Mouse (Mus musculus) cortical plate, adult 2 months (tissue): ENCODE results near the gene Gpam. TPM values are rescaled to one million over a fixed set of nuclear protein-coding genes. Genes with fewer than 3 reads are reported as not detected.

Experiments used
- H3K27ac ChIP-seq: fragments of 200-500 bp; 2 replicates; pipeline ENCODE4 v1.5.1; 2012; ENCODE audit warnings: low read length, control low read depth, inconsistent platforms; ENCODE audit not compliant: insufficient read depth
- H3K4me1 ChIP-seq: fragments of 200-500 bp; 2 replicates; pipeline ENCODE4 v1.6.1; 2011; ENCODE audit warnings: low read length; ENCODE audit not compliant: control insufficient read depth, insufficient read depth
- H3K4me3 ChIP-seq: fragments of 200-500 bp; 2 replicates; pipeline ENCODE4 v1.5.1; 2011; ENCODE audit warnings: mild to moderate bottlenecking, low read length, control low read depth; ENCODE audit not compliant: insufficient read depth
- CTCF ChIP-seq: fragments of 200-500 bp; IDR thresholded peaks from 2 replicates; pipeline ENCODE4 v1.5.1; 2011; ENCODE audit warnings: mild to moderate bottlenecking, control low read depth, low read length; ENCODE audit not compliant: insufficient read depth; ENCODE audit errors: extremely low read depth
- POLR2A ChIP-seq: fragments of 200-500 bp; IDR thresholded peaks from 2 replicates; pipeline ENCODE4 v1.6.1; 2011; ENCODE audit warnings: mild to moderate bottlenecking, low read length, control low read depth; ENCODE audit not compliant: insufficient read depth; ENCODE audit errors: extremely low read depth
- polyA plus RNA-seq: library from polyadenylated mRNA; depleted of rRNA; stranded (reverse); fragments of >200 nt; gene quantifications from 2 replicates; pipeline ENCODE4 v1.2.3, GENCODE M21; 2012

The Gpam gene
- polyA plus RNA-seq, 1 experiment = 40.0 TPM

- no peak overlapping the region for H3K4me3 ChIP-seq
- TF ChIP-seq CTCF (no peak), POLR2A (no peak)
- H3K4me1 ChIP-seq = no peaks in the 10 kb centered on the region
- H3K27ac ChIP-seq = no peak overlapping the region
These were observed 1.4 kb upstream of the Gpam start for GRCm38 (mm10) chr19:55128469-55128868.

GRCm38 (mm10) chr19:55125456-55125855 lies 1.6 kb downstream of the Gpam start:
- no peaks in the 10 kb centered on the region for H3K4me1 ChIP-seq
- H3K27ac ChIP-seq = peak overlapping the region; percentile 67
- TF ChIP-seq POLR2A = no peak
- no peak for TF ChIP-seq CTCF
- no peak overlapping the region for H3K4me3 ChIP-seq

GRCm38 (mm10) chr19:55123001-55123536 lies 4.0 kb downstream of the Gpam start:
- H3K4me1 ChIP-seq = no peaks in the 10 kb centered on the region
- peak overlapping the region; percentile 62 for H3K27ac ChIP-seq
- H3K4me3 ChIP-seq = no peak overlapping the region
- TF ChIP-seq CTCF (no peak), POLR2A (no peak)

DNA sequence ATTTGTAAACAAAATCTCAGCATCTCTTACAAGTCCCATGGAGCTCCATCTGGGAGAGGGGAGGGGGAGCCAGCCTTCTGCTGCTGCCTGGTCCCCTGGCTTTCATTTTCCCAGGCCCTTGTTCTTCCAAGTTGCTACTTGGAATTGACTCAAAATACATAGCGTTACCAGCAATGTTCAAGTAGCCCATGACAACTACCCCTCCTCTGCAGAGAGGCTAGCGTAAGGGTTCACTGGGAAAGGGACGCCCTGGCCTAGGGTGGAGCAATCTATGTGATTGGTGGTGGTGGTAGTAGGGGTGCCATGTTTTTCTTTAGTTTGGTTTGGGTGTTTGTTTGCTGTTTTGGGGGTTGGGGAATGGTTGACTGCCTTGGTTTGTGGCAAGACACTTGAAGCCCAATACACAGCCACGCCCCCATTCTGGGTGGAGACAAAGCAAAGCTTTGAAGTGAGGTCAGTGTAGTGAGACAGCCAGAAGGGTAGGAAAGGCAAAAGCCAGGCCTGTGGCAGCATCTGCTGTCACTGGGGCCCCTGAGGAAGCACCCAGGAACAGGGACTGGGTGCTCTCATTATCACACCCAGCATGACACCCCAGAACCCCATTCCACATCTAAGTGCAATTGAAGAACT lies 4.6 kb downstream of the Gpam start:
- H3K27ac ChIP-seq = peak overlapping the region; percentile 34; the same call in 1 of the 2 replicates
- H3K4me3 ChIP-seq = no peak overlapping the region
- TF ChIP-seq POLR2A = no peak
- TF ChIP-seq CTCF = no peak
- H3K4me1 ChIP-seq = no peaks in the 10 kb centered on the region

- TF ChIP-seq CTCF (no peak), POLR2A (no peak)
- H3K27ac ChIP-seq = 0 out of 2 replicates have a peak overlapping the region, but pooled peaks have one; percentile 25
- H3K4me3 ChIP-seq = no peak overlapping the region
- no peaks in the 10 kb centered on the region for H3K4me1 ChIP-seq
These were observed 5.2 kb downstream of the Gpam start for GRCm38 (mm10) chr19:55121836-55122235.

DNA sequence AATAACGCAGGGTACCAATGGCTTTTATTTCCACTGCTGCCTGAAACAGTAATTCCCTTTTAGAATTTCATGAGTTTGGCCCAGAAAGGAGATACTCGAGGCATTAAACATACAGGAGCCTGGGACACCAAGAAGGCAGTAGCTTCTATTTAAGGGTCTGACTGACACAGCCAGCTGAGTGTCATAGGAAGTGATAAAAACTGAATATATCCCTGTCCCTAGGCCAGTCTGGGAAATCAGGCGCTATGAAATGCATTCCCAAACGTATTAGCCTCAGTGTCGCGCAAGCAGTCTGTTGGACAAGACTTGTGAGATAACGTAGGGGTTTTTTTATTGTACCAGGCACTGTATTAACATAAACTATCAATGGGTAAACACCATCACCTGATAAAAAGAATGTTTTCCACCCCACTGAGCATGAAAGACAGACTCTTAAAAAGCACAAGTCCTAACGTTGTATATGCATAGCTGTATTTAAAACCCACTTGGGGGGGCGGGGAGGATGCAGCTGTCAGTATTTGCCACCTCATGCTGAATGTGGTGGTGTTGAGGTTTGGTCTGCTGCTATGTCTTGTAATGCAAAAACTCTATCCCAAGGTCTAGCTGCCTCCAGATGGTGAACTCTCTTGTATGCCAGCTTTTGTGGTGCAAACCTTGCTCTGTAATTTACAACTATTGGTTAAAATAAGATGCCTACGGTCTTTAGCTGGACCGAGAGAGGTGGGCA lies 6.4 kb downstream of the Gpam start:
- no peaks in the 10 kb centered on the region for H3K4me1 ChIP-seq
- no peak overlapping the region for H3K4me3 ChIP-seq
- H3K27ac ChIP-seq = no peak overlapping the region
- TF ChIP-seq CTCF = no peak
- no peak for TF ChIP-seq POLR2A

GRCm38 (mm10) chr19:55119541-55119940 lies 7.5 kb downstream of the Gpam start:
- TF ChIP-seq POLR2A (no peak), CTCF (no peak)
- H3K4me3 ChIP-seq = no peak overlapping the region
- H3K27ac ChIP-seq = no peak overlapping the region
- no peaks in the 10 kb centered on the region for H3K4me1 ChIP-seq

DNA sequence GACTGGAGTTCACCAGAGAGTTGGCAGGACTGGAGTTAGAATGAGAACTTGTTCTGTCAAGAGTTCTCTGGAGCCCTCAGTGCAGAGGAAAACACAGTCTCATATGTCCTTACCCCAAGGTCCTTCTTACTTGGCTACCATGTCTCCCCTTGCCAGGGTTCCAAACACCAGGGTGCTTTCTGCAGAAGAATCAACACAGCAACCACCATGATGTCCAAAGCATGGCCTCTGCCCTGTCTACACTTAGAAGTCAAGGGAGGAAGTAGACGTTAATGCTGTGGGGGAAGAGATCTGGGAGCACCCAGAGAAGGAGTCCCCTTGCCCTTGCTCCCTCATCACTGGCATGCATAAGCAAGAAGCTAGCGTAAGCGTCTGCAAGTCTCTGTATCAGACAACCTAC lies 9.0 kb downstream of the Gpam start:
- TF ChIP-seq CTCF = no peak
- TF ChIP-seq POLR2A = no peak
- no peaks in the 10 kb centered on the region for H3K4me1 ChIP-seq
- H3K4me3 ChIP-seq = no peak overlapping the region
- H3K27ac ChIP-seq = no peak overlapping the region

- no peak for TF ChIP-seq CTCF
- no peak for TF ChIP-seq POLR2A
- no peaks in the 10 kb centered on the region for H3K4me1 ChIP-seq
- no peak overlapping the region for H3K4me3 ChIP-seq
- H3K27ac ChIP-seq = no peak overlapping the region
These were observed 9.8 kb downstream of the Gpam start for GRCm38 (mm10) chr19:55117059-55117815.

GRCm38 (mm10) chr19:55115532-55115931 lies 11.5 kb downstream of the Gpam start:
- Histone ChIP-seq H3K4me3 (no peak overlapping the region), H3K27ac (no peak overlapping the region), H3K4me1 (no peaks in the 10 kb centered on the region)
- no peak for TF ChIP-seq CTCF
- no peak for TF ChIP-seq POLR2A
